Mouse (Mus musculus): ENCODE measurements around the gene Vasp. TPM values are rescaled to one million over a fixed set of nuclear protein-coding genes. Genes with fewer than 3 reads are reported as not detected.

The Vasp gene
- polyA plus RNA-seq (2014; fragmentation: Illumina TruSeq; extraction: RNeasy Lipid Tissue Mini Kit (QIAGEN cat#74804); ENCODE audit: low read depth, low replicate concordance) = 36.4 TPM

DNA sequence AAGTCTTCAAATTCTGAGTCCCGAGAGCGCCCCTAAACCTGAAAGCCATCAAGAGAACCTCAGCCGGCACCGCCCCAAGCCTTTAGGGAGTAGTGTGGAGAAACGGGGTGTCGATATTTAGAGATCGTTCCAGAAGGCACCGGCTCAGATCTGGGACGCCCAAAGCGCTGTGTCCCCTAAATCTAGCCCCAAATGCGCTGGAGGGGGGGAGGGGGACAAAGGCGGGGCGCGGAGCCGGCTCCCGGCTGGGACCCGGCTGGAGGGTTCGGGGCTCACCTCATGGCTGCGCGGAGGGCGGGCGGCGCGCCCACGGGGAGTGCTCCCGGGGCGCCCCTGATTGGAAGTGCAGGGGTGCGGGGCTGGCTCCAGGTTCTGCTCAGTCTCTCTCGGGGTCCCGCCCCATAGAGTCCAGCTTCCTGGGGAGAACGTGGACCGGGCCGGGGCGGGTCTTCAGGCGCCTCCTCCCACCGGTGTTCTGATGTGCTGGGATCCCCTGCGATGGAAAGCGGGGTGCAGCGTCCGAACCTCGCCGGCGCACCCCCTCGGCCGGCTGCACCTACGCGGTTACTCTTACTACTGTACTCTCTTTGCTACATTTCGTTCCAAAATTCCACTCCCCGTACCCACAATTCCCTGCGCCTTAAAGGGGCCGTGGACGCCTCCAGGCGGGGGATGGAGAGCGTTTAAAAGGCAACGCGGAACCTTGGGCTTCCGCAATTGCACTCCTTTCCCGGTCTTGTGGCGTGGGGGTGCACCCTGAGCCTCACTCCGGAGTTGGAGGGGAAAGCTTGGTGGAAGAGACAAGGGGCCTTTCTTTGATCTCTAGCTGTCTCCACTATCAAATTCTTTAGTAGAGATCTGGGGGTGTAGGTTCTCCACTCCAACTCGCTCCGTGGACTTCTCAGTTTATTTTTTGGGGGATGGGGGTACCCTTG, at the start of gene Vasp:
Gene Vasp, minus strand, starts transcription at position 580 of the 935 bp plus-strand sequence.

DNA sequence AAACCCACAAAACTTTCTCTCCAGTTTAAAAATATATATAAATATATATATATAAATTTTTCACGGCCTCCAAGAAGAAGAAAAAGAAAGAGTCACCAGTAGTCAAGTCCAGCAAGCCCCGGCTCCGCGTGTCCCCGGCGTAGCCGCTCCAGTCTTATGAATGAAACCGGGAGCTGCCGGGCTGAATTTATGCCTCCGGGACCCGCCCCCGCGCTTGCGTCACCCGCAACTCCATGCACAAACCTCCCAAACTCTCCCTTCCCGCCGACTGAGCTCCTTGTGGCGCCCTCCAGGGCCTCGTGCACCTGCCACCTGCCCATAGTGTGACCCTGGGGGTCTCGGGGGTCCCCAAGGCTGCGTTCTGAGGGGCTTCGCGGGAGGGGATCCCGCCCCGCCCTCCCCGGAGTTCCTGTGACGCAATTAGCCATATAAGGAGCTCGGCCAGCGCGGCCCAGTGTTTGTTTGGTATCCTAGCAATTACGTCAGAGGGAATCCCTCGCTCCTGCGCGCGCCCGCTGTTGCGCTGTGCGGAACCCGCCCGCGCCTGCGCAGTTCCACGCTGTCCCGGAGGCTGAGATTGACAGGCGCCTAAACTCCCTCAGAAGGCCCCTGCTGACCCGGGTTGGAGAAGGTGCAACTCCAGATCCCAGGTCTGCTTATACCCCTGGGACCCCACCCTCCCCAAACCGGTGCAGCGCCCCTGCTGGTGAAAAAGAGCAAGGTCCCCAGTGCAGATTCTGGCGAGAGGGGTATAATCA, 38.4 kb upstream of the Vasp start, which contains the start of gene Fosb:
Gene Fosb, minus strand, starts transcription at position 168 of the 758 bp plus-strand sequence.

GRCm38 (mm10) chr7:19282385-19282784, 10.8 kb upstream of the Vasp start, which contains the start of gene Rtn2:
TSS of gene Rtn2 (plus strand) at chr7:19282624.

GRCm38 (mm10) chr7:19279581-19280114, 8.0 kb upstream of the Vasp start, which contains the start of gene Ppm1n:
TSS of gene Ppm1n (minus strand) at chr7:19280064.

GRCm38 (mm10) chr7:19227883-19228792, 43.5 kb downstream of the Vasp start, which contains the start of gene Opa3:
TSS of gene Opa3 (plus strand) at chr7:19228334.

GRCm38 (mm10) chr7:19211996-19212755, 59.4 kb downstream of the Vasp start, which contains the start of gene Gpr4:
TSS of gene Gpr4 (plus strand) at chr7:19212538.

Other genes starting within 250 kb of the Vasp start
- not detected for gene Foxa3, start 248.3 kb downstream of the Vasp start, polyA plus RNA-seq (2014; fragmentation: Illumina TruSeq; extraction: RNeasy Lipid Tissue Mini Kit (QIAGEN cat#74804); ENCODE audit: low read depth, low replicate concordance)
- gene Sympk, start 247.4 kb downstream of the Vasp start, polyA plus RNA-seq (2014; fragmentation: Illumina TruSeq; extraction: RNeasy Lipid Tissue Mini Kit (QIAGEN cat#74804); ENCODE audit: low read depth, low replicate concordance) = 84.9 TPM
- gene Rsph6a, start 217.1 kb downstream of the Vasp start, polyA plus RNA-seq (2014; fragmentation: Illumina TruSeq; extraction: RNeasy Lipid Tissue Mini Kit (QIAGEN cat#74804); ENCODE audit: low read depth, low replicate concordance) = not detected
- 61.5 TPM for gene Dmwd, start 195.6 kb downstream of the Vasp start, polyA plus RNA-seq (2014; fragmentation: Illumina TruSeq; extraction: RNeasy Lipid Tissue Mini Kit (QIAGEN cat#74804); ENCODE audit: low read depth, low replicate concordance)
- gene Dmpk, start 188.0 kb downstream of the Vasp start, polyA plus RNA-seq (2014; fragmentation: Illumina TruSeq; extraction: RNeasy Lipid Tissue Mini Kit (QIAGEN cat#74804); ENCODE audit: low read depth, low replicate concordance) = 569 TPM
- gene Six5, start 177.2 kb downstream of the Vasp start, polyA plus RNA-seq (2014; fragmentation: Illumina TruSeq; extraction: RNeasy Lipid Tissue Mini Kit (QIAGEN cat#74804); ENCODE audit: low read depth, low replicate concordance) = 11.9 TPM
- gene Gm4969, start 153.4 kb downstream of the Vasp start, polyA plus RNA-seq (2014; fragmentation: Illumina TruSeq; extraction: RNeasy Lipid Tissue Mini Kit (QIAGEN cat#74804); ENCODE audit: low read depth, low replicate concordance) = not detected
- 4.0 TPM for gene Fbxo46, start 152.0 kb downstream of the Vasp start, polyA plus RNA-seq (2014; fragmentation: Illumina TruSeq; extraction: RNeasy Lipid Tissue Mini Kit (QIAGEN cat#74804); ENCODE audit: low read depth, low replicate concordance)
- gene Qpctl, start 122.5 kb downstream of the Vasp start, polyA plus RNA-seq (2014; fragmentation: Illumina TruSeq; extraction: RNeasy Lipid Tissue Mini Kit (QIAGEN cat#74804); ENCODE audit: low read depth, low replicate concordance) = 5.1 TPM
- 49.9 TPM for gene Snrpd2, start 122.1 kb downstream of the Vasp start, polyA plus RNA-seq (2014; fragmentation: Illumina TruSeq; extraction: RNeasy Lipid Tissue Mini Kit (QIAGEN cat#74804); ENCODE audit: low read depth, low replicate concordance)
- 0.89 TPM for gene Gipr, start 105.7 kb downstream of the Vasp start, polyA plus RNA-seq (2014; fragmentation: Illumina TruSeq; extraction: RNeasy Lipid Tissue Mini Kit (QIAGEN cat#74804); ENCODE audit: low read depth, low replicate concordance)
- 36.9 TPM for gene Eml2, start 95.4 kb downstream of the Vasp start, polyA plus RNA-seq (2014; fragmentation: Illumina TruSeq; extraction: RNeasy Lipid Tissue Mini Kit (QIAGEN cat#74804); ENCODE audit: low read depth, low replicate concordance)
- 8.0 TPM for gene Gpr4, start 59.3 kb downstream of the Vasp start, polyA plus RNA-seq (2014; fragmentation: Illumina TruSeq; extraction: RNeasy Lipid Tissue Mini Kit (QIAGEN cat#74804); ENCODE audit: low read depth, low replicate concordance)
- 69.0 TPM for gene Opa3, start 43.5 kb downstream of the Vasp start, polyA plus RNA-seq (2014; fragmentation: Illumina TruSeq; extraction: RNeasy Lipid Tissue Mini Kit (QIAGEN cat#74804); ENCODE audit: low read depth, low replicate concordance)
- not detected for gene Ppm1n, start 8.2 kb upstream of the Vasp start, polyA plus RNA-seq (2014; fragmentation: Illumina TruSeq; extraction: RNeasy Lipid Tissue Mini Kit (QIAGEN cat#74804); ENCODE audit: low read depth, low replicate concordance)
- 176 TPM for gene Rtn2, start 10.8 kb upstream of the Vasp start, polyA plus RNA-seq (2014; fragmentation: Illumina TruSeq; extraction: RNeasy Lipid Tissue Mini Kit (QIAGEN cat#74804); ENCODE audit: low read depth, low replicate concordance)
- 3.6 TPM for gene Fosb, start 38.2 kb upstream of the Vasp start, polyA plus RNA-seq (2014; fragmentation: Illumina TruSeq; extraction: RNeasy Lipid Tissue Mini Kit (QIAGEN cat#74804); ENCODE audit: low read depth, low replicate concordance)
- 48.8 TPM for gene Ercc1, start 73.0 kb upstream of the Vasp start, polyA plus RNA-seq (2014; fragmentation: Illumina TruSeq; extraction: RNeasy Lipid Tissue Mini Kit (QIAGEN cat#74804); ENCODE audit: low read depth, low replicate concordance)
- 13.4 TPM for gene Cd3eap, start 87.7 kb upstream of the Vasp start, polyA plus RNA-seq (2014; fragmentation: Illumina TruSeq; extraction: RNeasy Lipid Tissue Mini Kit (QIAGEN cat#74804); ENCODE audit: low read depth, low replicate concordance)
- 26.1 TPM for gene Ppp1r13l, start 87.9 kb upstream of the Vasp start, polyA plus RNA-seq (2014; fragmentation: Illumina TruSeq; extraction: RNeasy Lipid Tissue Mini Kit (QIAGEN cat#74804); ENCODE audit: low read depth, low replicate concordance)
- 16.8 TPM for gene Ercc2, start 110.2 kb upstream of the Vasp start, polyA plus RNA-seq (2014; fragmentation: Illumina TruSeq; extraction: RNeasy Lipid Tissue Mini Kit (QIAGEN cat#74804); ENCODE audit: low read depth, low replicate concordance)
- 0.55 TPM for gene Klc3, start 132.3 kb upstream of the Vasp start, polyA plus RNA-seq (2014; fragmentation: Illumina TruSeq; extraction: RNeasy Lipid Tissue Mini Kit (QIAGEN cat#74804); ENCODE audit: low read depth, low replicate concordance)
- gene Ckm, start 133.0 kb upstream of the Vasp start, polyA plus RNA-seq (2014; fragmentation: Illumina TruSeq; extraction: RNeasy Lipid Tissue Mini Kit (QIAGEN cat#74804); ENCODE audit: low read depth, low replicate concordance) = 2,990 TPM
- gene Mark4, start 187.0 kb upstream of the Vasp start, polyA plus RNA-seq (2014; fragmentation: Illumina TruSeq; extraction: RNeasy Lipid Tissue Mini Kit (QIAGEN cat#74804); ENCODE audit: low read depth, low replicate concordance) = 16.4 TPM
- 1.4 TPM for gene Exoc3l2, start 191.5 kb upstream of the Vasp start, polyA plus RNA-seq (2014; fragmentation: Illumina TruSeq; extraction: RNeasy Lipid Tissue Mini Kit (QIAGEN cat#74804); ENCODE audit: low read depth, low replicate concordance)
- 2.7 TPM for gene Bloc1s3, start 236.6 kb upstream of the Vasp start, polyA plus RNA-seq (2014; fragmentation: Illumina TruSeq; extraction: RNeasy Lipid Tissue Mini Kit (QIAGEN cat#74804); ENCODE audit: low read depth, low replicate concordance)
- 23.6 TPM for gene Trappc6a, start 236.6 kb upstream of the Vasp start, polyA plus RNA-seq (2014; fragmentation: Illumina TruSeq; extraction: RNeasy Lipid Tissue Mini Kit (QIAGEN cat#74804); ENCODE audit: low read depth, low replicate concordance)
- not detected for gene Nkpd1, start 246.0 kb upstream of the Vasp start, polyA plus RNA-seq (2014; fragmentation: Illumina TruSeq; extraction: RNeasy Lipid Tissue Mini Kit (QIAGEN cat#74804); ENCODE audit: low read depth, low replicate concordance)